Mouse (Mus musculus) gastrocnemius, postnatal 4 days (tissue): Measurements from ENCODE around the gene Oprl1. TPM values are rescaled to one million over a fixed set of nuclear protein-coding genes. Genes with fewer than 3 reads are reported as not detected.

Experiments
- DNase-seq, 2 experiments: peaks; one replicate each; pipeline ENCODE4 v3.0.0; 2021 to 2022; ENCODE audit warnings: low spot score in 2 of 2, mixed read lengths in 2 of 2
- total RNA-seq, 2 experiments: library from RNA; stranded (reverse); gene quantifications; 2 replicates each; pipeline ENCODE4 v1.2.3; 2021

The Oprl1 gene
- total RNA-seq, 2 experiments from 2014 or later = not detected

- no peak for DNase-seq
Measured at GRCm38 (mm10) chr2:181763886-181764527, 49.2 kb downstream of the Oprl1 start.

- DNase-seq = peak; percentile 21
Measured at GRCm38 (mm10) chr2:181764600-181764999, 49.8 kb downstream of the Oprl1 start.

- no peak for DNase-seq
Measured at GRCm38 (mm10) chr2:181765251-181765650, 50.4 kb downstream of the Oprl1 start.

- no peak for DNase-seq
Measured at GRCm38 (mm10) chr2:181766672-181767557, 52.1 kb downstream of the Oprl1 start.

- no peak for DNase-seq
Measured at GRCm38 (mm10) chr2:181768451-181768850, 53.6 kb downstream of the Oprl1 start.

- no peak for DNase-seq
Measured at GRCm38 (mm10) chr2:181769397-181769796, 54.6 kb downstream of the Oprl1 start.

Other genes with a start within 250 kb of the Oprl1 start
- gene Abhd16b, start 221.8 kb upstream of the Oprl1 start, total RNA-seq = not detected
- 10 to 100 TPM; 86.8 to 93.0 TPM for gene Tpd52l2, start 217.9 kb upstream of the Oprl1 start, total RNA-seq
- gene Dnajc5, start 194.5 kb upstream of the Oprl1 start, total RNA-seq = 10 to 100 TPM; 84.7 to 88.0 TPM
- 10 to 100 TPM; 40.2 to 49.9 TPM for gene Uckl1, start 130.1 kb upstream of the Oprl1 start, total RNA-seq
- 10 to 100 TPM; 41.9 to 43.9 TPM for gene Prpf6, start 123.1 kb upstream of the Oprl1 start, total RNA-seq
- 10 to 100 TPM; 49.8 to 51.4 TPM for gene Zfp512b, start 122.2 kb upstream of the Oprl1 start, total RNA-seq
- 1 to 10 TPM; 1.7 to 1.9 TPM for gene Samd10, start 115.8 kb upstream of the Oprl1 start, total RNA-seq
- under 1 TPM in 1 of 2 experiments, not detected in 1; 0.36 TPM for gene Gm29797, start 58.0 kb upstream of the Oprl1 start, total RNA-seq
- 10 to 100 TPM; 33.9 to 34.4 TPM for gene Sox18, start 43.4 kb upstream of the Oprl1 start, total RNA-seq
- gene Tcea2, start 34.7 kb upstream of the Oprl1 start, total RNA-seq = 1 to 10 TPM; 7.5 to 9.7 TPM
- 10 to 100 TPM; 16.4 to 20.1 TPM for gene Rgs19, start 21.0 kb upstream of the Oprl1 start, total RNA-seq
- not detected for gene Lkaaear1, start 16.6 kb upstream of the Oprl1 start, total RNA-seq
- under 1 TPM in 1 of 2 experiments, not detected in 1; 0.29 TPM for gene Myt1, start 48.3 kb downstream of the Oprl1 start, total RNA-seq
- gene Pcmtd2, start 122.8 kb downstream of the Oprl1 start, total RNA-seq = 10 to 100 TPM; 26.2 to 28.5 TPM
- gene Polr3k, start 149.3 kb downstream of the Oprl1 start, total RNA-seq = 10 to 100 TPM; 12.4 to 13.2 TPM